Mouse (Mus musculus) cerebellum, adult (tissue): ENCODE data around the gene Wdsub1.

ENCODE experiments used
- ATAC-seq: cut with Nextera tagmentation; 2 replicates; pipeline ENCODE4 v1.9.2; 2017; ENCODE audit warnings: mild to moderate bottlenecking, moderate library complexity, mixed read lengths; ENCODE audit not compliant: insufficient number of reproducible peaks, low FRiP score, low TSS enrichment

Gene Wdsub1

DNA sequence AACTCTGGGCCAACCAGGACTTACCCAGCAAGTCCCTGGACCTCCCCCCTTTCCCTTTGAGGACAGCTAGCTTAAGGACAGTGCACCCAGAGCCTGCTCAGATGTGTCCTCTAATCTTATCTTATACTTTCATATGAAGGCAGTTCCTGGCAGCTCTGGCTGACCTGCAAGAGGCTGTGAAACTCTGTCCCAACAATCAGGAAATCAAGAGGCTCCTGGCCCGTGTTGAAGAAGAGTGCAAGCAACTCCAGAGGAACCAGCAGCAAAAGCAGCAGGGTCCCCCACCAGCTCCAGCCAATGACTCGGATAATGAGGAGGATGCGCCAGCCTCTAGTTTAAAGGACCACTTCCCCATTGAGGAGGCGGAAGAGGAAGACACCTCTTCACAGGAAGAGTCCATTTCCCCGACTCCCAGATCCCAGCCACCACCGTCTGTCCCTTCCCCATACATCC, 39.8 kb downstream of the Wdsub1 start:
- ATAC-seq: no peak

DNA sequence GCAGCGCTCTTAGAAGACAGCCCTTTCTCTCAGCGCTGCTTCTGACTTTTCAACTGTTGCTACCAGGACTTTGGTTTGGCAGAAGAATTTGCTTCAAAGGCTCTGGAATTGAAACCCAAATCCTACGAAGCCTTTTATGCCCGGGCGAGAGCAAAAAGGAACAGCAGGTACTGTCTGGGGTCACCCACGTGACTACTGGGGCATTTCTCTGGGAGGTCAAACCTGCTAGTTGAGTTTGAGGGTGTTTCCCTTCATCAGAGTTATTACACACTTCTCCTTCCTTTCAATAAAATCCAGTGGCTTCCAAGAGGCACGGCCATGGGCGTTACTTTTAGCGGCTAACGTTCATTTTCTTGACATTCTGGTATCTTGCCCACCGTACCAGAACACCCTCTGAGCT, 40.4 kb downstream of the Wdsub1 start:
- no peak for ATAC-seq

DNA sequence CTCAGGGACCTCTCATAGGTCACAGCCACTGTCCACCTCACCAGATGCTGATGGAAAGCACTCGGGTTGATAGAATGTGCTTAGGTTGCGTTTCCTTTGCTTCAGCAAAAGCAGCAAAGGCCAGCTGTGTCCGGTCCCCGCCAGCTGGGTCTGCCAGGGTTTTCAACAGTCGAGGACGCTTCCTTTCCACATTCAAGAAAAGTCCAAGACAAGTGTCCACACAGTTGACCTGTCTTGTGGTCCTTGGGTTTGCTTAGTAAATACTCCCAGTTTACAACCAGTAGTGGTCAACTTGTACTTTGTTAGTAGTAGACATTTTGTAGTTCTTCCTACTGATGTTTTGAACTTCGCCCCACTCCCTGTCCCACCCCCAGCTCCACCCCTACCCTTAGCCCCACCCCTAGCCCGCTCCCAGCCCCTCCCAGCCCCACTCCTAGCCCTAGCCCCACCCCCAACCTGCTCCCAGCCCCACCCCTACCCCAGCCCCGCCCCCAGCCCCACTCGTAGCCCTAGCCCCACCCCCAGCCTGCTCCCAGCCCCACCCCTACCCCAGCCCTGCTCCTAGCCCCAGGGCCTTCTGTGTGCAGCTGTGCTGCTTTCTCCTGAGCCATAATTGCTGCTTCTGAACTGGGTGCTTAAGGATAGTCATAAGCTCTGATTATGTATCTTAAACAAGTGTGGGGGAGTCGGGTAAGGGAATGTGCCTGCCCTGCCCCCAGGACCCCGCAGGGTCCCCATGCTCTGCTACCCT, 41.0 kb downstream of the Wdsub1 start:
- ATAC-seq: no peak

DNA sequence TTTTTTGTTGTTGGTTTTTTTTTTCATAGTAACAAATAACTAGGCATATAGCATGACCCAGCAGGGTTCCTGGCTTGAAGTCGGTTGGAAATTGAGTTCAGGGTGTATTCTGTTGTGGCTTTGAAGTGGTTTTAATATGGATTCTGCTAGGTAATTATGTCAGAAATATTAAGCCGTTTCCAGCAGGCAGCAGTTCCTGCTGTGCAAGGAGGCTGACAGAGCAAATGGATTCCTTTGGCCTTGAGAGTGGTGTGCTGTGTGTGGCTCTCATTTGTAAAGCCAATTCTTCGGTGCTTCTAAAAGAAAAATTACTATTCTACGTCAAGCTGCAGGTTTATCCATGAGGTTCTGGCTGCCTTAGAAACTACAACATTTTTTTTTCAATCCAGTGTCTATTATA, 42.2 kb downstream of the Wdsub1 start:
- ATAC-seq: no peak

DNA sequence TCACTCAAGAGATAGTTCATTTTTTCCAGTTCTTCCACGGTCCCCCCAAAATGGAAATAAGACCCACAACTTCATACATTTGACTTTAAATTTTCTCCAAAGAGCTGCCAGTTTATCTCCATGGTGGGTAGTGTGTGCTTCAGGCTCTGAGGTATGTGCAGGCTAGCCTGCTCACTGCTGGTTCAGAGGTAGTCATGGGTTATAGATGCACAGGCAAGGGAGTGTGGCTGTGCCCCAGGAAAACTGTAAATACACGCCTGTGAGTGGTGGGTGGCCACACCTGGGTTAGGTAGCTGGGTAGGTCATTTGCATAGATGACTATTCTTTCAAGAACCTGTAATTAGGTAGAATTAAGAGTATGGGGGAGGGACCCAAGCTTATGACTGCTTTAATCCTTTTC, 42.6 kb downstream of the Wdsub1 start:
- no peak for ATAC-seq

DNA sequence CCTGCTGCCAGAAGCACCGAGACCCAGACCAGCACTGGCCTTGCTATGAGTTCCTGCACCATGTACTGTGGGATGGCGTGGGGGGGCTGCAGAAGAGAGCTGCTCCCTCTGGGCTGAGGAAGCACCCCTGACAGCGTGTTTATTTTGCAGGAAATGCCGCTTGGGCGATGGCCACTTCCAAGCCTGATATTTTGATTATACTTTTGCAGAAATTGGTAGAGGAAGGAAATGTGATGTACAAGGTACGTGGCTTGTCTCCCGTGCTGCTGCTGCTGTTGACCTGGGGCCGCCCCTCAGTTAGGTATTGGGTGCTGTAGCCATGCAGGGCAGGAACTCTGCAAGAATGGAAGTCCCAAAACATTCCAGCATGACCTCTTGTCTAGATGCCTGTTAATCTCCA, 43.6 kb downstream of the Wdsub1 start:
- no peak for ATAC-seq

DNA sequence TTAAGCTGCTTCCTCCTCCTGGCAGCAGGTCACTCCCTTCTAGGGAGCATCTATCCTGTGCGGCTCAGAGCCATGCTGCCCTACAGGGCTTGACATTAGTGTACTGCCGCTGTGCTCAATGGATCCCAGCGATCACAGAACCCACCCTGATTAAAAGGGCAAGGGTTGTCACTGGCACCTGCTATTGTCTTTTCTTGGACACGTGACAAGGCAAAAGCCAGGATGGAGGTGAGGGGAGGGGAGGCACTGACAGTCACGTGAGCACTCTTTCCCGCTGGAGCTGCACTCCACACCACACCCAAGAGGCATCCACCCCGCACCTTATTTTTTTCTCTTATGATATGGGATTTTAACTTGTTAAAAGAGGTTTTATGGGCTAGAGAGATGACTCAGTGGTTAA, 50.6 kb downstream of the Wdsub1 start:
- ATAC-seq: no peak

DNA sequence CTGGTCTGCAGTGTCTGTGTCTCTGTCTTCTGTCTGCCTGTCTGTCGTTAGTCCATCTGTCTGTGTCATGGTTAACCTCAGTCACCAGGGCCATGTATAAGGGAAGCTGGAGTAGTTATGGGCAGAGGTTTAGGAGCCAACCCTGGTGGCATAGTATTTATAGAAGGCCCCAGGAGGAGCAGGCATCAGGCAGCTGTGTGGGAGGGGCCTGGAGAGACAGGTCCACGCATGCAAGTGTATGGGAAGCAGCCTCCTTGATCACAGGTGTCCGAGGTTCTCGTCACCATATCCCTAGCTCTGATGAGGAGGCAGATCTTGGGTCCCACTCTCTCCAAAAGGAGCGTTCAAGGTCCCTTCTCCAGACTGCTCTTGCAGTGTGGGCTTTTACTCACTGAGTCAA, 51.5 kb downstream of the Wdsub1 start:
- ATAC-seq: no peak

DNA sequence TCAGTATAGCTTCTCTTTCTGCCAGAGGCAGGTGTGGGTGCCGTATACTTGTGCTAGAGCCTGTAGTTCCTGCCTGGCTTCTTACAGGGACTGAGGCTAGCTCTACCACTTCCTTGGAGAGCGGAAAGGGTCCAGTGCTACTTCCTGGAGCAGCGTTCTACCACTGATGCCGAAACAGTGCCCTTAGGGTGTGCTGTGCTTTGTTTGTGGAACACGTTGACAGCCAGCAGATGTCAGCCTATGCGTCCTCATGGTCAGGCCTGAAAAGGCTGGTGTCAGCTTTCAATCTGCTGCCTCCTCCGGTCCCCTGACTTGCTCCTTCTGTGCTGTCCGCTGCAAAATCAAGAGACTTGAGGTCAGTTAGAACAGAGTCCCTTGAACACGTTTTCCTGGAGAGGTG, 52.2 kb downstream of the Wdsub1 start:
- ATAC-seq: peak; percentile 17; the same call in 1 of the 2 replicates

DNA sequence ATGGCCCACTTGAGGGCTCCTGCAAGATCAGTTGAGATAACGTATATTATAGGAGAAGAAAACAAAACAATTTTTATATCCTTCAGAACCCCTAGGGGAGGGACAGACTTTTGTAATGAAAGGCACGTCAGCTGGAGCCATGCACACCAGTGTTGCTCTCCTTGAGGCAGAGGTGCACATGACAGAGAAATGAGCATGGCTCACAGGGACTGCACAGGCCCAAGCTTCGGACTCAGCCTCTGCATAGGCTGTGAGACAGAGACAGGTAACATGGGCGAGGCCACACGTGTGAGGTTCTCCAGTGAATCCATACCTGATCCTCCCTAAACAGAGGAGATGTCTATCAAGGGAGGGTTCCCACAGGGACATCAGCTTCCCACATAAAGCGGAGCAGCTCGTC, 52.7 kb downstream of the Wdsub1 start:
- no peak for ATAC-seq

DNA sequence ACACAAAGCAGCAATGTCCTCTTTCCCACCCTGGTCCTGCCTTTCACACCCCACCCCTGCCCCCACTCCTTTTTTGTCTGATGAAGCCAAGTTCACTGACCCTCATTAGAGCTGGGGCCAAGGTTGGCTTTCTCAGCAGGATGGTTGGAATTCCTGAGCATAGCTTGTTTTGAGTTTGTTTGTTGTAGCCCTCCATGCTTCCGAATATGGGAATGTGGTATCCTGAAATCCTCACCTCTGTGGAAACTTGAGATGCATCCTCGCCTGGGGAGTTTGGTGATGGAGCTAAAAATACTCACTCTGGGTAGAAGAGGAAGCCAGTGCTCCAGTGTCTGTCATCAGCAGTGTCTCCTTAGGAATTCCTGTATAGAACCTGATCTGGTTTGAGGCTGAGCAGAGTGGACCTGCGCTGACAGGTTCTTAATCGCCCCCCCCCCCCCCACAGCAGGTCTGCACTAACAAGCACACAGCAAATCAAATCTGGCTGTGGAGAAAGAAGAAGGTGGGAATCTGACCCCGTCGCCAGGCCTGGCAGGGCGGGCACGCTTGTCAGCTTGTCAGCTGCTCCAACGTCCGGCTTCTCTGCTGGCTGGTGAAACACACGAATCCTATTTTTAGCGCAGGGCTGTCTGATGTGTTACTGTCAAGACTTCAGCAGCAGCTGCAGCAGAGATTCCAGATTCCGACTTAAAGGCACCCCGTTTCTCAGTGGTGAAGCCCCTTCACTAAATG, 53.4 kb downstream of the Wdsub1 start:
- no peak for ATAC-seq

DNA sequence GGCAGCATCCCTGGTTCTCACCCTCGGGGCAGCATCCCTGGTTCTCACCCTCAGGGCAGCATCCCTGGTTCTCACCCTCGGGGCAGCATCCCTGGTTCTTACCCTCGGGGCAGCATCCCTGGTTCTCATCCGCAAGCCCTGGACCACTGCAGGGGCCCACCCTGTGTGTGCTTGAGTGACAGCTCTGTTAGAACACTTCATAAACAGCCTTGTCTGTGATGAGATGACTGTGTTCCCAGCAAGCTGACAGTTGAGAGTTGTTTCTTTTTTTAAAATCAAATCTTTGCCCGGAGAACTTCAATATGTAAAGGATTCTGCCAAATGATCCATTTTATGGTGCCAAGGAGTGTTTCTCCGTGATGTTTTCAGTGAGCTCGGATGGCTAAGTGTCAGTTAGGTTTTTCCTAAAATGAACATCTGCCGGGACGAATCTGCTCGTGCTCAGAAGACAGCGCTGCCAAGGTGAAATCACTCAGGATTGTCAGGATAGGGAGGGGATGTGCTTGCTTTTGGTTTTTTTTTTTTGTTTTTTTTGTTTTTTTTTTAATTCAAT, 54.2 kb downstream of the Wdsub1 start:
- no peak for ATAC-seq

DNA sequence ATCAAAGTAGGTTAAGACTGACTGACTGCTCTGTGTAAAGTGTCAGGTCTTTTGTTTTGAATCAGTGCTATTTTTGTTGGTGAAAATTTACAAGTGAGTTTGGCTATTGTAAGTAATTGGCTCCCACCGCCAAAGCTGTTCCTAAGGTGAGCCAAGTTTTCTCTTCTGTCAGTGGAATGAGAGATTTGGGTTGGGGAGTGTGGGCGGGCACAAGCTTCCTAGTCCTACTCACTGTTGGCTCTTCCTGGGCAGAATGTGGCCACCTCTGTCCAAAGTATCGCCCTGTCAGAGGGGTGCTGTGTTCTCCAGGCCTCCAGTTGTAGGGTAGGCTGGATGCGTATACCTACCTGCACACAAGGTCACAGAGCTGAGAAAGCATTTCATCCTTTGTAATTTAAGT, 57.0 kb downstream of the Wdsub1 start:
- no peak for ATAC-seq

DNA sequence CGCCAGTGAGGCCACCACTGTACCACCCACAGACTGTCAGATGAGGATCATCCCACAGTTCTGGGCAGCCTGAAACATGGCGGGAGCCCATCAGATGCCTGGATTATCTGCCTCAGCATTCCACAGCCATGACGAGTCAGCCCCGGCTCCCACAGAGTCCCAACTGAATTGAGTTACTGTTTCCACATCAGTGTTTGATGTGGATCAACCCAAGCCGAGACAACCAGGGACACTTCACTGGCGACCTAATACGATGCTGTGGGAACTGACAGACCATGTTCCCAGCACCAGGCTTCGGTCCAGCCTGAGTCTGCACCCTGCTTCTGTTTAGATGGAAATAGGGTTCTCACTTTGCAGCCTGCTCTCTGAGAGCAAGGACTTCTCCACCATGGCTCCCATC, 58.1 kb downstream of the Wdsub1 start:
- no peak for ATAC-seq

DNA sequence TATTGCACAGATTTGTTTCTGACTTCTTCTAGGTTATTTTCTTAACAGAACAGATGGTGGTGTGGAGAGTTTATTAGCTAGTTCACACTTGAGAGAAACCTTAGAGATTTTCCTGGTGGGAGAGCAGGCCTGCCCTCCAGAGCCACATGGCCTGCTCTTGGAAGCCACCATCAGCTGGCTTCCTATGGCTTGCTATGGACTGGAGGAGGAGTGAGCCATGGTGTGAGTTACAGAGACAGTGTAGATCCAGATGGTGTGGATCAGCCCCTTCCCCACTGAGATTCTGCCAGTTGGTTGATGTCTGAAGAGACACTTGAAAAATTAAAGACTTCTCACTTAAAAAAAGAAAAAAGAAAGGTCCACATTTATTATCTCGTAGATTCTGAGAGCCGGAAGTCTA, 61.3 kb downstream of the Wdsub1 start:
- no peak for ATAC-seq

DNA sequence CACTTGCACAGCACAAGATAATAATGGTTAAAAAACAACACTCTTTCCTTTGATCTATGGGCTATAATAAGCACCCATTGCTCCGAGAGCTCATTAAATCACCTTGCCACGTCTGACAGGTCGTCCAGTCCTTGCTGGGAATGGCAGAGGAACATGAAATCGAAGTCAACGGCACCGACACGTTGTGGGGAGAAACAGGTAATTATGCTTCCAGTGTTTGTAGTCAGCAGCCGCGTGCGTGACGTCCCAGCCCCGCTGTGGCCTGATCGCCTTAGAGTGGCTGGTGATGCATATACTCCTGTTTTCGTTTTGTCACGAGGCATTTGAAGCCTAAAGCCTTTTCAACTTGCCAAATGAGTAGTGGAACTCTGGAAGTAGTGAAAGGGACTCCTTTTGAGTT, 62.3 kb downstream of the Wdsub1 start:
- no peak for ATAC-seq

DNA sequence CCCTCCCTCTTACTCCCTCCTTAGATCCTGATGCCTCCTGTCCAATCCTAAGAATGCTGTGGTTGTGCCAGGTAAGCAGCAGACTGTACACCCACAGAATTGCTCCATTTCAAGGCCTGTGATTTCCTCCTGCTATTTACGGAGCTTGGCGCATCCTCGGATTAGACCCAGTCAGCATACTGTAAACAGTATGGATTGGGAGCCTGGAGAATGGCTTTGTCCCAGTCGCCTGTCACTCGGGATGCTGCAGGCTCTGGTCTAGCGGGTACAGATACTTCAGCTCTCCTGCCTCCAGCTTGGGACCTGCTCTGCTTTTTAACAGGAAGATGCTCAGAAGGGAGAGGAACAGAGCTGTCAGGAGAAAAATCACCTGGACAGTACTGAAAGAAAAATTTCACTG, 63.0 kb downstream of the Wdsub1 start:
- ATAC-seq: peak; percentile 62; the same call in 1 of the 2 replicates

DNA sequence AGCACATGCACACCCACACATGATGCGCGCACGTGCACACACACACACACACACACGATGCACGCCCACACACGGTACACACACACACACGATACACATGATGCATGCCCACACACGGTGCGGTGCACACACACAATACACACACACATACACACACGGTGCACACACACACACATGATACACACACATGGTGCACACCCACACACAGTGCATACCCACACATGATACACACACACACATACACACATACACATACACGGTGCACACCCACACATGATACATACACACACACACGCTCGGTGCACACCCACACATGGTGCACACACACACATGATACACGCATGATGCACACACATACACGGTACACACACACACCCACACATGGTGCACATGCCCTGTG, 63.7 kb downstream of the Wdsub1 start:
- ATAC-seq: no peak

DNA sequence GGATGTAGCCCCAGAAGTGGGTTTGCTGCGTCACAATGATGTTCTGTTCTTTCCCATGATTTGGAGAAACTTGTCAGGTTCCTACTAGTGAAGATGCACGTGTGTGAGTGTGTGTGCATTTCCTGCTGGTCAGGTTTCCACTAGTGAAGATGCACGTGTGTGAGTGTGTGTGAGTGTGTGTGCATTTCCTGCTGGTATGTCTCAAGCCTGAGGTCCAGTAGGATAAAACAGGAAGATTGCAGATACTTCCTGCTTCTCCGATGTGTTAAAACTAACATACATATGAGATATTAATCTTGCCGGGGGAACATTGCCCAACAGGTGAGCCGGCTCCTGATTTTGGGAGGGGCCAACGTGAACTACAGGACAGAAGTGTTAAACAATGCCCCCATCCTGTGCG, 67.4 kb downstream of the Wdsub1 start:
- ATAC-seq: no peak

DNA sequence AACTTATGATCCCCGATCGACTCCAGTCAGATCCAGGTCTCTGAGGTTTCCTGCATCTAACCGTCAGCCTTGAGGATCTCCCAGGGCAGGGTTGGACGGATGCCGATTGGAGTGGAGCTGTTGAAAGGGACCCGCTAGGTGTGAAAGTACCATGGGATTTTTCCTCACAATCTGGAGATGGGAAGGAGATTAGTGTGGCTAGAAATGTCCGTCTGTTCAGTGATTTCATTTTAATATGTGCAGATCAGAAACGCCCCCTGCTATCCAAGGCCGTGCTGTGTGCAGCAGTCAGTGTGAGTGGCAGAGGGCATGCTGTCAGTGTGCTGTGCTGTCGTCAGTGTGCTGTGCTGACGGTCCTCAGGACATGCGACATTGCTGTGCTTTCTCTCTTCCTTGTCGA, 68.9 kb downstream of the Wdsub1 start:
- ATAC-seq: no peak

DNA sequence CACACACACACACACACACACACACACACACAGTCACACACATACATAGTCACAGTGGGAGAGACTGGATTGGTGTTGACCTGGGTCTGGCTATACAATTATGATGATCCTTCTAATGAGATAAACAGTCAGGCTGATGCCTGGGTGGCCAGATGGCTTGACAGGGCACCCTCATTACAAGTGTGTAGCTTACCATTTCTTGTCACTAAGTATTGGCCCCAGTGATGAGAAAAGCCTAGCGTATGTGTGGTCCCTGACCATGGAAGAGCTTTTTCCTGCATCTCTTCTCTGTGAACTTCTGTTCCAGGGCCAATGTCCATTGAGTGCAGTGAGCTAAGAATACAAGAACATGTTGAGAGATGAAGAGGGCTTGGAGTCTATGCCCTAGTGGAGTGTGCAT, 69.8 kb downstream of the Wdsub1 start:
- no peak for ATAC-seq

DNA sequence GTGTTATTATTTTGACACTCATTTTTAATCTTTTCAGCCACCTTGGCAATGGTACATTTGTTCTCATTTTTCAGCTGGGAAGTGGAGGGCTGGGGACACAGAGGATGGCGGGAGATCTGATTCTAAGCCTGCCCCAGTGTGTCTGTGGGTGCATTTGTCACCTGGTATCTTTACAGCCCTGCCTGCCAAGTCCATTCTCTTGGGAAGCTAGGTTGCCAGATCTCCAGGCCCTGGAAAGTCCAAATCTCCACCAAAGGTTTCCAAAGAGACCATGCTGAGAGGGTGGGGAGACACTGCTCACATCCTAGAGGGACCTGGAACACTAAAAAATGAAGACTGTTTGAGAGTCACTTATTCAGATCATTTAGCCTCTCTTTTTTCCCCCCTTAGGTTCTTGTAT, 71.1 kb downstream of the Wdsub1 start:
- ATAC-seq: no peak
